Mouse (Mus musculus) ES-Bruce4 (cell line): ENCODE data around the gene Axl.

ENCODE experiments used
- CTCF ChIP-seq: IDR thresholded peaks from one replicate; pipeline ENCODE4 v1.8.1; 2011; ENCODE audit warnings: low read depth, low read length
- EP300 ChIP-seq: IDR thresholded peaks from 2 replicates; pipeline ENCODE4 v1.6.1; 2011; ENCODE audit warnings: low read depth, low read length; ENCODE audit not compliant: insufficient read depth

DNA sequence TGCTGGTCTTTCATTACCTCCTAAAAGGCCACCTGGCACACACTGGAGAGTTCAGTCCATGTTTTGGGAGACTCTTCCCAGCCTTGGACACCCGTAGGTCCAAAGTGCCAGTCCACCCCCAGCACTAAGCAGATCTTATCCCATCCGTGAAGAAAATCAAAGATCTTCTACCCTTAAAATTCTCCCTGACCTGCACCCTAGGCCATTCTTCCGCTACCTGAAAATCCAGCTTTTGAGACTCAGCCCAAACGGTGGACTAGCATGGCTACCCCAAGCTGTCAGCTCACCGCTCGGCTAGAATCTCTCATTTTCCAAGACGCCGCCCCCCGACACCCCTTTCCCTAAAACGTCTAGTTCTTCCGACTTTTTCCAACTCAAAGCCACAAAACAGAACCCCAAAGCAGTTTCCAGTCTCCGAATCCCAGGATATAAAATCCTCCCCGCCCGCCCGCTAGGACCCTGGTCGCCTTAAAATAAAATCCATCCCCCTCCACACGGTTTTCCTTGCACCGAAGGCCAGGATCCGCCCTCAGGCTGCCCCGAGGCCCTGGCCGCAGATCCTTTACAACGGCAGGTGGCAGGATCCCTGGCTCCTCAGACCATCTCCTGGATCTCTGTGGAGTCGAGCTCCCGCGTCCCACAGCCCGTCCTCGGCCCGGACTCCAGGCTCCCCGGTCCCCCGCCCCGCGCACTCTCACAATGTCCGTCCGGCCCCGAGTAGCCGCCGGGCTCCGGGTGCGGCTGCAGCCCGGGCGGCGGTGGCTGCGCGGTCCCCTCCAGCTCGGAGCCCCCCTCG is 34.7 kb downstream of the Axl start:
- TF ChIP-seq CTCF (no peak), EP300 (no peak)
